Mouse (Mus musculus): ENCODE results near the gene Actn2.

The Actn2 gene

GRCm38 (mm10) chr13:12327577-12327976 lies 13.0 kb downstream of the Actn2 start:
- POLR2A ChIA-PET: interaction anchor here in 3 of 4 experiments (0.6 to 1.6 kb wide), 5 partner anchors 9 to 70 kb away, joined by 3 to 4 read pairs (median 3); partner anchors contain the start of genes Heatr1 (in 1 of the 3) and Mtr (in 1 of the 3)
- CTCF ChIA-PET: interaction anchor here in 1 of 4 experiments (0.6 to 1.1 kb wide), 2 partner anchors 16 to 55 kb away, joined by 3 to 4 read pairs; no protein-coding TSS in a partner anchor

- ChIA-PET CTCF (no interaction called here), POLR2A (interaction anchor here in 2 of 4 experiments (0.6 to 0.8 kb wide), 4 partner anchors 10 to 188 kb away, joined by 3 read pairs; no protein-coding TSS in a partner anchor)
These were observed 17.4 kb downstream of the Actn2 start for GRCm38 (mm10) chr13:12323076-12323625.

- POLR2A ChIA-PET: interaction anchor here in 2 of 4 experiments (0.7 to 1.3 kb wide), 3 partner anchors 9 to 21 kb away, joined by 3 to 4 read pairs (median 3); no protein-coding TSS in a partner anchor
- CTCF ChIA-PET: interaction anchor here in 2 of 4 experiments (0.6 kb wide), 2 partner anchors 22 to 56 kb away, joined by 3 read pairs; no protein-coding TSS in a partner anchor
These were observed 20.4 kb downstream of the Actn2 start for GRCm38 (mm10) chr13:12320148-12320547.

GRCm38 (mm10) chr13:12318017-12318416 lies 22.5 kb downstream of the Actn2 start:
- POLR2A ChIA-PET: interaction anchor here in 1 of 4 experiments (0.8 to 1.2 kb wide), 2 partner anchors 12 to 77 kb away, joined by 3 read pairs; partner anchors contain the start of gene Heatr1
- CTCF ChIA-PET: no interaction called here

- POLR2A ChIA-PET: interaction anchor here in 1 of 4 experiments (0.8 to 1.2 kb wide), 2 partner anchors 12 to 78 kb away, joined by 3 read pairs; partner anchors contain the start of gene Heatr1
- CTCF ChIA-PET: interaction anchor here in 1 of 4 experiments (0.7 kb wide), 1 partner anchor 140 kb away, joined by 8 read pairs; no protein-coding TSS in a partner anchor
These were observed 23.3 kb downstream of the Actn2 start for GRCm38 (mm10) chr13:12317191-12317765.

- CTCF ChIA-PET: interaction anchor here in 1 of 4 experiments (0.6 kb wide), 1 partner anchor 79 kb away, joined by 3 read pairs; no protein-coding TSS in a partner anchor
- POLR2A ChIA-PET: interaction anchor here in 1 of 4 experiments (0.6 kb wide), 2 partner anchors 20 to 42 kb away, joined by 3 read pairs; no protein-coding TSS in a partner anchor
These were observed 26.4 kb downstream of the Actn2 start for GRCm38 (mm10) chr13:12314173-12314572.

- CTCF ChIA-PET: interaction anchor here in 1 of 4 experiments (0.6 kb wide), 2 partner anchors 39 to 546 kb away, joined by 4 to 7 read pairs; no protein-coding TSS in a partner anchor
- POLR2A ChIA-PET: interaction anchor here in 1 of 4 experiments (0.8 kb wide), 1 partner anchor 14 kb away, joined by 3 read pairs; no protein-coding TSS in a partner anchor
These were observed 28.5 kb downstream of the Actn2 start for GRCm38 (mm10) chr13:12311930-12312492.

GRCm38 (mm10) chr13:12311371-12311770 lies 29.2 kb downstream of the Actn2 start:
- ChIA-PET POLR2A (interaction anchor here in 1 of 4 experiments (1.4 kb wide), 1 partner anchor 8 kb away, joined by 3 read pairs; no protein-coding TSS in a partner anchor), CTCF (interaction anchor here in 2 of 4 experiments (0.6 kb wide), 2 partner anchors 16 to 126 kb away, joined by 3 to 4 read pairs; no protein-coding TSS in a partner anchor)

- ChIA-PET POLR2A (interaction anchor here in 1 of 4 experiments (1.0 to 1.4 kb wide), 2 partner anchors 11 to 16 kb away, joined by 3 read pairs; no protein-coding TSS in a partner anchor), CTCF (no interaction called here)
These were observed 31.1 kb downstream of the Actn2 start for GRCm38 (mm10) chr13:12309446-12309845.

GRCm38 (mm10) chr13:12308878-12309277 lies 31.7 kb downstream of the Actn2 start:
- POLR2A ChIA-PET: interaction anchor here in 1 of 4 experiments (1.4 kb wide), 1 partner anchor 11 kb away, joined by 3 read pairs; no protein-coding TSS in a partner anchor

GRCm38 (mm10) chr13:12308473-12308872 lies 32.1 kb downstream of the Actn2 start:
- ChIA-PET POLR2A (interaction anchor here in 1 of 4 experiments (1.4 kb wide), 1 partner anchor 10 kb away, joined by 3 read pairs; no protein-coding TSS in a partner anchor), CTCF (interaction anchor here in 1 of 4 experiments (0.8 kb wide), 1 partner anchor 11 kb away, joined by 3 read pairs; no protein-coding TSS in a partner anchor)

More at GRCm38 (mm10) chr13:12308878-12309277, 31.7 kb downstream of the Actn2 start:
- CTCF ChIA-PET: interaction anchor here in 1 of 4 experiments (0.8 kb wide), 1 partner anchor 11 kb away, joined by 3 read pairs; no protein-coding TSS in a partner anchor

GRCm38 (mm10) chr13:12307286-12307685 lies 33.3 kb downstream of the Actn2 start:
- CTCF ChIA-PET: no interaction called here
- POLR2A ChIA-PET: interaction anchor here in 2 of 4 experiments (0.6 to 1.4 kb wide), 2 partner anchors 33 to 43 kb away, joined by 3 read pairs; partner anchors contain the start of gene Actn2 (in 1 of the 2)

- ChIA-PET CTCF (interaction anchor here in 1 of 4 experiments (0.5 to 0.6 kb wide), 2 partner anchors 18 to 52 kb away, joined by 5 to 6 read pairs; no protein-coding TSS in a partner anchor), POLR2A (interaction anchor here in 3 of 4 experiments (0.6 to 1.4 kb wide), 3 partner anchors 12 to 78 kb away, joined by 3 to 4 read pairs (median 3); no protein-coding TSS in a partner anchor)
These were observed 35.0 kb downstream of the Actn2 start for GRCm38 (mm10) chr13:12305540-12305939.

GRCm38 (mm10) chr13:12304991-12305390 lies 35.6 kb downstream of the Actn2 start:
- CTCF ChIA-PET: no interaction called here
- POLR2A ChIA-PET: no interaction called here

GRCm38 (mm10) chr13:12297777-12298176 lies 42.8 kb downstream of the Actn2 start:
- POLR2A ChIA-PET: interaction anchor here in 1 of 4 experiments (1.0 kb wide), 2 partner anchors 11 to 30 kb away, joined by 3 read pairs; no protein-coding TSS in a partner anchor
- CTCF ChIA-PET: interaction anchor here in 2 of 4 experiments (0.6 to 0.7 kb wide), 3 partner anchors 11 to 107 kb away, joined by 3 read pairs; no protein-coding TSS in a partner anchor

- CTCF ChIA-PET: interaction anchor here in 1 of 4 experiments (0.5 kb wide), 1 partner anchor 9 kb away, joined by 12 read pairs; no protein-coding TSS in a partner anchor
- POLR2A ChIA-PET: no interaction called here
These were observed 43.9 kb downstream of the Actn2 start for GRCm38 (mm10) chr13:12296701-12297100.

- POLR2A ChIA-PET: interaction anchor here in 2 of 4 experiments (0.6 to 1.3 kb wide), 6 partner anchors 10 to 101 kb away, joined by 3 to 4 read pairs (median 3); partner anchors contain the start of genes Heatr1 (in 1 of the 2) and Mtr (in 1 of the 2)
- CTCF ChIA-PET: no interaction called here
These were observed 46.8 kb downstream of the Actn2 start for GRCm38 (mm10) chr13:12293810-12294209.

- CTCF ChIA-PET: interaction anchor here in 1 of 4 experiments (1.0 kb wide), 1 partner anchor 524 kb away, joined by 5 read pairs; no protein-coding TSS in a partner anchor
- POLR2A ChIA-PET: no interaction called here
These were observed 49.9 kb downstream of the Actn2 start for GRCm38 (mm10) chr13:12290700-12291099.

Measured in embryonic stem cell, embryonic (primary cell).